8 mouse cellular contexts compared by ENCODE assay signal in genomic region chr7:116443004-116443696, GRCm38 (mm10). TPM values are rescaled to one million over a fixed set of nuclear protein-coding genes. Genes with fewer than 3 reads are reported as not detected.
DNase-seq lines count a peak whose midpoint lies in the region; ATAC-seq lines count a peak whose summit lies in the region.

Gene Pik3c2a, minus strand, starts transcription at chr7:116443449.

- peaks cover 16% of the 10 kb centered on the region; the same call in 1 of the 2 replicates for H3K4me1 ChIP-seq in intestine, embryonic 14.5 days (replicated peaks; ENCODE audit: control insufficient read depth, insufficient read depth, low read length)

- intact Hi-C loops in gastrocnemius, postnatal 14 days (cut with DNase I; ENCODE audit: low total_unique reads): no loop called here
- intact Hi-C loops in left cerebral cortex, postnatal 14 days (cut with DNase I): loop anchor here (5.0 kb wide), 1 partner anchor 111 kb away; the partner anchor contains the start of gene Rps13

- DNase-seq in adrenal gland, adult (ENCODE audit: inconsistent age in 2 of 2, low spot score in 1 of 2): peak; percentile 96 to 98
- DNase-seq in embryo, embryonic 10.5 days (ENCODE audit: low spot score): peak; percentile 97
- peak; percentile 95 for DNase-seq in gastrocnemius, postnatal 14 days
- DNase-seq in intestine, embryonic 14.5 days (ENCODE audit: low spot score): peak; percentile 95
- peak; percentile 96 to 97 for DNase-seq in left cerebral cortex, postnatal 14 days (ENCODE audit: low spot score in 2 of 2)
- peak; percentile 97 for DNase-seq in mesoderm, embryonic 11.5 days (ENCODE audit: low read depth, low spot score)
- DNase-seq in right cerebral cortex, postnatal 36 days (ENCODE audit: low spot score in 2 of 2): peak; percentile 94 to 96
- peak; percentile 96 for DNase-seq in yolk sac, embryonic 10.5 days (ENCODE audit: low spot score)

- H3K4me3 ChIP-seq in intestine, embryonic 14.5 days (ENCODE audit: low read depth, low read length): peak within 1 kb of the TSS; percentile 71

- H3K9ac ChIP-seq in intestine, embryonic 14.5 days (ENCODE audit: low read length): peak within 1 kb of the TSS; percentile 86

- H3K9me3 ChIP-seq in intestine, embryonic 14.5 days (ENCODE audit: control insufficient read depth, low read length): no peaks in the 10 kb centered on the region

- 0 out of 2 replicates have a peak, but pooled peaks cover 3% of the 10 kb centered on the region for H3K36me3 ChIP-seq in intestine, embryonic 14.5 days (ENCODE audit: control insufficient read depth, insufficient read depth, low read length)

- peak within 1 kb of the TSS; percentile 91 for H3K27ac ChIP-seq in intestine, embryonic 14.5 days (ENCODE audit: low read depth)

- under 1% methylated on average over 50 of the region's 72 CpGs for WGBS in intestine, embryonic 14.5 days

- no peaks in the 10 kb centered on the region for H3K27me3 ChIP-seq in intestine, embryonic 14.5 days (replicated peaks; ENCODE audit: control insufficient read depth, insufficient read depth, low read length)

- H3K4me2 ChIP-seq in intestine, embryonic 14.5 days (ENCODE audit: low read length): peak within 1 kb of the TSS; percentile 79

- ATAC-seq in intestine, embryonic 14.5 days (replicated peaks; ENCODE audit: low FRiP score, low TSS enrichment, low read depth): peak; percentile 98

RNA-seq across cellular contexts. Expression of gene Pik3c2a, which starts in this region (rescaled TPM):
- 10 to 100 TPM; 10.1 to 10.3 TPM for total RNA-seq in gastrocnemius, postnatal 14 days (2021)
- 31.9 and 32.9 TPM in 2 replicates for polyA plus RNA-seq in intestine, embryonic 14.5 days (2014; fragmentation: Nextera tagmentation; extraction: Ambion mirVana)
- total RNA-seq in left cerebral cortex, postnatal 14 days (2021): 10 to 100 TPM; 20.0 to 25.0 TPM

Comparison
In these comparisons a context has a peak if more than half of its experiments do, and no peak if none do; other contexts are left out.
1. Peak in every context shown above with its lines: DNase-seq, ATAC-seq, H3K4me3 ChIP-seq and H3K27ac ChIP-seq.